Mouse (Mus musculus): ENCODE results near the gene Olfr313. TPM values are rescaled to one million over a fixed set of nuclear protein-coding genes. Genes with fewer than 3 reads are reported as not detected.
"Not testable (repeated sequence)": the region's sequence is repeated elsewhere in the genome, so short reads cannot be mapped to it uniquely, and the experiment has no call there.

Gene Olfr313
- polyA plus RNA-seq (2016; fragmentation: Nextera tagmentation; extraction: Ambion mirVana): not detected in 2 replicates

DNA sequence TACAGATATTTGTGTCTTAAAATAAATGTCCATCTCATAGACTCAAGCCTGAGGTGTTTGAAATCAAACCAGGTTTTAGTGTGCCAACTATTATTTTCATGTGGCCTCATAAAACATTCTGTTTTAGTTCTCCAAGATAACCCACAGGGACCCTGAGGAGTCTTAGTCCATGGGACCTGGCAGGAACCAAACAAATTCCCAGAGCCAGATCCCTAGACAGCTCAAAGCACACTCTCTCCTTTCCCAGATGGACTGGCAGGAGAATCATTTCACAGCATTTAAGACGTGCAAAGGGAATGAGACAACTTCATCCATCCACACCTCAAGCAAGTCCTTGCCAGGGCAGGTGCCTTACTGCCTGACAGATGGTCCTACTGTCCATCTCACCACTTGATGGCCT, at the start of gene Olfr313:
Gene Olfr313, plus strand, starts transcription at position 301 of the 400 bp plus-strand sequence.
- not testable (repeated sequence) for DNase-seq (ENCODE audit: low spot score); H3K9me3 ChIP-seq; H3K4me3 ChIP-seq; H3K36me3 ChIP-seq; H3K27me3 ChIP-seq (ENCODE audit: insufficient read depth, poor library complexity, severe bottlenecking); H3K4me1 ChIP-seq; H3K27ac ChIP-seq
- WGBS: 58% methylated on average over 1 of the region's 1 CpGs

GRCm38 (mm10) chr11:58772888-58773287, 41.9 kb upstream of the Olfr313 start, which contains the start of gene Olfr315:
Gene Olfr315, plus strand, starts transcription at chr11:58773188.
- no peaks in the 10 kb centered on the region for H3K4me1 ChIP-seq
- H3K27me3 ChIP-seq (ENCODE audit: insufficient read depth, poor library complexity, severe bottlenecking): no peaks in the 10 kb centered on the region
- no peaks in the 10 kb centered on the region for H3K36me3 ChIP-seq
- no peak within 1 kb of the TSS for H3K27ac ChIP-seq
- H3K9me3 ChIP-seq: no peaks in the 10 kb centered on the region
- H3K4me3 ChIP-seq: no peak within 1 kb of the TSS
- no peak for DNase-seq (ENCODE audit: low spot score)

GRCm38 (mm10) chr11:58782480-58783089, 32.2 kb upstream of the Olfr313 start, which contains the start of gene Olfr314:
Gene Olfr314, plus strand, starts transcription at chr11:58782952.
- 68% methylated on average over 6 of the region's 6 CpGs for WGBS
- Histone ChIP-seq H3K27me3 (ENCODE audit: insufficient read depth, poor library complexity, severe bottlenecking) (no peaks in the 10 kb centered on the region), H3K36me3 (no peaks in the 10 kb centered on the region), H3K4me3 (no peak within 1 kb of the TSS), H3K4me1 (no peaks in the 10 kb centered on the region; the same call in 1 of the 2 replicates), H3K27ac (no peak within 1 kb of the TSS), H3K9me3 (no peaks in the 10 kb centered on the region)
- no peak for DNase-seq (ENCODE audit: low spot score)

- H3K4me1 ChIP-seq: no peaks in the 10 kb centered on the region; the same call in 1 of the 2 replicates
- no peak for DNase-seq (ENCODE audit: low spot score)
- 81% methylated on average over 2 of the region's 2 CpGs for WGBS
- H3K9me3 ChIP-seq: no peaks in the 10 kb centered on the region
- H3K27ac ChIP-seq: no peak overlapping the region
- H3K27me3 ChIP-seq (ENCODE audit: insufficient read depth, poor library complexity, severe bottlenecking): no peaks in the 10 kb centered on the region
- no peaks in the 10 kb centered on the region for H3K36me3 ChIP-seq
- H3K4me3 ChIP-seq: no peak overlapping the region
Measured at GRCm38 (mm10) chr11:58784182-58784581, 30.6 kb upstream of the Olfr313 start.

- Histone ChIP-seq H3K4me1 (no peaks in the 10 kb centered on the region; the same call in 1 of the 2 replicates), H3K27me3 (ENCODE audit: insufficient read depth, poor library complexity, severe bottlenecking) (no peaks in the 10 kb centered on the region), H3K27ac (no peak overlapping the region), H3K9me3 (no peaks in the 10 kb centered on the region), H3K36me3 (no peaks in the 10 kb centered on the region), H3K4me3 (no peak overlapping the region)
- no peak for DNase-seq (ENCODE audit: low spot score)
- WGBS: 84% methylated on average over 10 of the region's 10 CpGs
Measured at GRCm38 (mm10) chr11:58787651-58788050, 27.1 kb upstream of the Olfr313 start.

DNA sequence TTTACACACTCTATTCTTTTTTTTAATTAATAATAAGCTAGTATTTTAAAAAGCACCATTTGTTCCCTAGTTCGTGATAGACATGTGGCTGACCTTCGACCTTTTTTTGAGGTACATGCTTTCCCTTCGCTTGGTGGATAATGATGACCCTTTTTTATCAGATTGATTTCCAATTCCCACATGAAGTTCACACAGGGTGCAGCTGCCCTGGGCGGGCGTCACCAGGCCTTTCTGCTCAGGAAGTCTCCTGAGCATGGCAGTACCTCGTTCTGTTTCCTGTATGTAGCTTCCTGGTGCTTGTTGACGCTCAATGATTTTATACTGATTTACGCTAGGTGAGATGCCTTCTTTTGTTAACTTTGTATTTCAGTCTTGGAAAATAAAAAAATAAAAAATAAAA, 26.5 kb upstream of the Olfr313 start:
- Histone ChIP-seq H3K9me3 (no peaks in the 10 kb centered on the region), H3K27me3 (ENCODE audit: insufficient read depth, poor library complexity, severe bottlenecking) (no peaks in the 10 kb centered on the region)
- 76% methylated on average over 8 of the region's 8 CpGs for WGBS

GRCm38 (mm10) chr11:58789532-58789931, 25.3 kb upstream of the Olfr313 start:
- H3K4me1 ChIP-seq: no peaks in the 10 kb centered on the region
- no peak for DNase-seq (ENCODE audit: low spot score)
- H3K36me3 ChIP-seq: no peaks in the 10 kb centered on the region
- no peak overlapping the region for H3K27ac ChIP-seq
- no peaks in the 10 kb centered on the region for H3K9me3 ChIP-seq
- WGBS: 25% methylated on average over 3 of the region's 3 CpGs
- H3K4me3 ChIP-seq: no peak overlapping the region
- H3K27me3 ChIP-seq (ENCODE audit: insufficient read depth, poor library complexity, severe bottlenecking): no peaks in the 10 kb centered on the region

More for the DNA sequence above, 26.5 kb upstream of the Olfr313 start:
- Histone ChIP-seq H3K4me1 (no peaks in the 10 kb centered on the region; the same call in 1 of the 2 replicates), H3K4me3 (no peak overlapping the region), H3K27ac (no peak overlapping the region), H3K36me3 (no peaks in the 10 kb centered on the region)
- DNase-seq (ENCODE audit: low spot score): no peak

- 60% methylated on average over 2 of the region's 2 CpGs for WGBS
- H3K9me3 ChIP-seq: no peaks in the 10 kb centered on the region
Measured at GRCm38 (mm10) chr11:58790053-58790452, 24.7 kb upstream of the Olfr313 start.

DNA sequence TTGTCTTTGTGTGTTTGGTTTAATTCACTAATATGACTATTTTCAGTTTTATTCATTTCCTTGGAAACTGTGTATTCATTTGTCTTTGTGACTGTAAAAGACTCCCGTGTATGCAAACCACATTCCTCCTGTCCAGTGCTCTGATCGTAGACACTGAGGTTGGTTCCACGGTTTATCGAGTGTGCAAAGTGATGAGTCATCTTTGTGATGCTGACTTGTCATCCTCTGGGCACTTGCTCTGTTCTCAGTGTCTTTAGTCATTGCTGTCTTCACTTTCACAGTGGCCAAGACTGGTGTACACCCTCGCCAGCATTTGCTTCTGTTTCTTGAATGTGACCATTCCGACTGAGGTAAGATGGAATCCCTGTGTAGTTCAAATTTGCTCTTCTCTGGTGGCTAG, 24.2 kb upstream of the Olfr313 start:
- Histone ChIP-seq H3K36me3 (no peaks in the 10 kb centered on the region), H3K27me3 (ENCODE audit: insufficient read depth, poor library complexity, severe bottlenecking) (no peaks in the 10 kb centered on the region), H3K4me1 (no peaks in the 10 kb centered on the region), H3K9me3 (no peaks in the 10 kb centered on the region), H3K4me3 (no peak overlapping the region), H3K27ac (no peak overlapping the region)
- DNase-seq (ENCODE audit: low spot score): no peak
- 79% methylated on average over 6 of the region's 6 CpGs for WGBS

More at GRCm38 (mm10) chr11:58790053-58790452, 24.7 kb upstream of the Olfr313 start:
- H3K27me3 ChIP-seq (ENCODE audit: insufficient read depth, poor library complexity, severe bottlenecking): no peaks in the 10 kb centered on the region
- no peaks in the 10 kb centered on the region for H3K4me1 ChIP-seq
- no peak overlapping the region for H3K4me3 ChIP-seq
- no peaks in the 10 kb centered on the region for H3K36me3 ChIP-seq
- no peak for DNase-seq (ENCODE audit: low spot score)
- no peak overlapping the region for H3K27ac ChIP-seq

- Histone ChIP-seq H3K4me1 (no peaks in the 10 kb centered on the region), H3K4me3 (no peak overlapping the region), H3K27me3 (ENCODE audit: insufficient read depth, poor library complexity, severe bottlenecking) (no peaks in the 10 kb centered on the region), H3K27ac (no peak overlapping the region), H3K9me3 (no peaks in the 10 kb centered on the region), H3K36me3 (no peaks in the 10 kb centered on the region)
- DNase-seq (ENCODE audit: low spot score): no peak
- 81% methylated on average over 2 of the region's 2 CpGs for WGBS
Measured at GRCm38 (mm10) chr11:58795856-58796255, 18.9 kb upstream of the Olfr313 start.

DNA sequence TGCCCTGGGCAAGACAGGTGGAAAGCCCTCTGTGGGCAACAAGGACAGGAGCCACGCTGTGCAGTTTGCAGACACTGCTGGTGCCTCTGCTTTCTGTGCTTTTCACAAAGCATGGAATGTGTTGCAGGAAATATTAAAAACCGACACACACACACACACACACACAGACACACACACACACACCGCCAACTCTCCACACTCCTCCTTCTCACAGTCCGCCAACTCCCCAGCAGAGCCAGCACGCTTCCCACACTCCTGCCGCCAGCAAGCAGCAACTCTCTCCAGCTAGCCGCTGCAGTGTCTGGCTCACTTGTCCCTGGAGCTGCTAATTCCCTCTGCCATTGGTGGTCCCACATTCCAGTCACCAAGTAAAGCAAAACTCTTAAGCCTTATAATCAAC, 17.9 kb upstream of the Olfr313 start:
- Histone ChIP-seq H3K27ac (no peak overlapping the region), H3K4me1 (peaks cover 8% of the 10 kb centered on the region), H3K27me3 (ENCODE audit: insufficient read depth, poor library complexity, severe bottlenecking) (no peaks in the 10 kb centered on the region), H3K36me3 (no peaks in the 10 kb centered on the region), H3K9me3 (no peaks in the 10 kb centered on the region), H3K4me3 (no peak overlapping the region)
- WGBS: 72% methylated on average over 7 of the region's 7 CpGs
- no peak for DNase-seq (ENCODE audit: low spot score)

GRCm38 (mm10) chr11:58799747-58800146, 15.1 kb upstream of the Olfr313 start:
- Histone ChIP-seq H3K36me3 (no peaks in the 10 kb centered on the region), H3K4me3 (no peak overlapping the region), H3K27ac (no peak overlapping the region), H3K27me3 (ENCODE audit: insufficient read depth, poor library complexity, severe bottlenecking) (no peaks in the 10 kb centered on the region), H3K4me1 (peaks cover 14% of the 10 kb centered on the region), H3K9me3 (no peaks in the 10 kb centered on the region)
- no peak for DNase-seq (ENCODE audit: low spot score)
- WGBS: 80% methylated on average over 5 of the region's 5 CpGs

- 44% methylated on average over 14 of the region's 14 CpGs for WGBS
- H3K4me3 ChIP-seq: peak within 1 kb of the TSS; percentile 24; the same call in 1 of the 2 replicates
- H3K9me3 ChIP-seq: no peaks in the 10 kb centered on the region
- DNase-seq (ENCODE audit: low spot score): peak; percentile 78
- no peak within 1 kb of the TSS for H3K27ac ChIP-seq
- H3K27me3 ChIP-seq (ENCODE audit: insufficient read depth, poor library complexity, severe bottlenecking): no peaks in the 10 kb centered on the region
- no peaks in the 10 kb centered on the region for H3K36me3 ChIP-seq
- peaks cover 14% of the 10 kb centered on the region for H3K4me1 ChIP-seq
Measured at GRCm38 (mm10) chr11:58801558-58802228, 13.1 kb upstream of the Olfr313 start, which contains the start of gene Fam183b. Gene Fam183b, minus strand, starts transcription at chr11:58801960.

All from heart, embryonic 10.5 days (tissue).